Mouse (Mus musculus) lung, postnatal 0 days (tissue): Measurements from ENCODE around the gene Foxj3. TPM values are rescaled to one million over a fixed set of nuclear protein-coding genes. Genes with fewer than 3 reads are reported as not detected.

Source experiments
- ATAC-seq: fragments of 200-750 bp; cut with Nextera tagmentation; 2 replicates; pipeline ENCODE4 v1.8.0; 2017; ENCODE audit warnings: moderate library complexity
- DNase-seq: peaks from one replicate; pipeline ENCODE4 v3.0.0-alpha.2; 2016; ENCODE audit warnings: low spot score
- H3K27ac ChIP-seq: fragments of 300-500 bp; sonication (generic); 2 replicates; pipeline ENCODE4 v1.5.1; 2014; ENCODE audit warnings: antibody characterized with exemption, mild to moderate bottlenecking, low read length, mixed read lengths
- H3K27me3 ChIP-seq: fragments of 300-500 bp; sonication (generic); replicated peaks from 2 replicates; pipeline ENCODE4 v1.6.1; 2014; ENCODE audit warnings: low read length, mixed read lengths; ENCODE audit not compliant: insufficient read depth
- H3K36me3 ChIP-seq: fragments of 300-500 bp; sonication (generic); 2 replicates; pipeline ENCODE4 v1.6.1; 2014; ENCODE audit warnings: low read length, mixed read lengths; ENCODE audit not compliant: insufficient read depth
- H3K4me1 ChIP-seq: fragments of 300-500 bp; sonication (generic); 2 replicates; pipeline ENCODE4 v1.6.1; 2014; ENCODE audit warnings: antibody characterized with exemption, low read depth, low read length, mixed read lengths; ENCODE audit not compliant: insufficient read depth
- H3K4me2 ChIP-seq: fragments of 300-500 bp; sonication (generic); replicated peaks from 2 replicates; pipeline ENCODE4 v1.6.1; 2014; ENCODE audit warnings: low read depth, mild to moderate bottlenecking, low read length, moderate library complexity, mixed read lengths
- H3K4me3 ChIP-seq: fragments of 300-500 bp; sonication (generic); 2 replicates; pipeline ENCODE4 v1.5.1; 2014; ENCODE audit warnings: low read depth, low read length
- H3K9ac ChIP-seq: fragments of 300-500 bp; sonication (generic); replicated peaks from 2 replicates; pipeline ENCODE4 v1.6.1; 2014; ENCODE audit warnings: low read depth, mild to moderate bottlenecking
- H3K9me3 ChIP-seq: fragments of 300-500 bp; sonication (generic); 2 replicates; pipeline ENCODE4 v1.6.1; 2016; ENCODE audit warnings: low read length, mixed read lengths
- CTCF ChIP-seq: IDR thresholded peaks from 2 replicates; pipeline ENCODE4 v1.5.1; 2016; ENCODE audit warnings: antibody characterized with exemption, mild to moderate bottlenecking
- EP300 ChIP-seq: IDR thresholded peaks from 2 replicates; pipeline ENCODE4 v1.6.1; 2016; ENCODE audit warnings: antibody characterized with exemption, mild to moderate bottlenecking, control low read depth
- WGBS: fragments of 180-500 bp; shearing (Covaris S2); extraction: QIAGEN DNeasy Blood & Tissue Kit; methylation state at CpG from one replicate; pipeline ENCODE4 v1.1.7; 2014; 5-methylcytosine and 5-hydroxymethylcytosine counted together
- polyA plus RNA-seq: library from polyadenylated mRNA; unstranded; fragments of >200 nt; fragmentation: Nextera tagmentation; extraction: Ambion mirVana; gene quantifications from 2 replicates; pipeline ENCODE4 v1.2.1, GENCODE M21; 2015

The Foxj3 gene
- polyA plus RNA-seq, 1 experiment from 2014 or later = 10.1 TPM

DNA sequence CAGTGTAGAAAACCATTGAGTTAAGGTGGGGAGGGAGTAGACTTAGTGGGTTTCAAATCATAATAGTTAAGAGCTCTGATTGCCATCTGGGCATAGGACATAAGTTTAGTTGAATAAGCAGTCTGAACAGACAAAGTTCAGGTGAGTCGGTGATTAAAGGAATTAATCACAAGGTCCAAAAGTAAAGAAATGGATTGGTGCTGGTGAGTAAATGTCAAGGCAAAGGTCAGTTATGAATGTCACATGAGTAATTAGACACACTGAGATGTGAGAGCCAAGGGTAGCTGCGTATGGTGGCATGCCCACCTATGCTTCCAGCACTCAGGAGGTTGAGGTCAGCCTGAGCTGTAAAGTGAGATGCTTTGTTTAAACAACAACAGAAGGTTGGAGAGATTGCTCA lies 52.6 kb downstream of the Foxj3 start:
- no peak overlapping the region for H3K4me3 ChIP-seq
- H3K27ac ChIP-seq = no peak overlapping the region
- H3K36me3 ChIP-seq = no peaks in the 10 kb centered on the region
- ATAC-seq = no peak
- no peaks in the 10 kb centered on the region for H3K9me3 ChIP-seq
- no peak for TF ChIP-seq EP300
- no peak for TF ChIP-seq CTCF
- no peaks in the 10 kb centered on the region for H3K27me3 ChIP-seq
- DNase-seq = no peak
- no peaks in the 10 kb centered on the region for H3K4me1 ChIP-seq
- H3K9ac ChIP-seq = no peak overlapping the region
- WGBS = 89% methylated on average over 2 of the region's 2 CpGs
- no peak overlapping the region for H3K4me2 ChIP-seq

DNA sequence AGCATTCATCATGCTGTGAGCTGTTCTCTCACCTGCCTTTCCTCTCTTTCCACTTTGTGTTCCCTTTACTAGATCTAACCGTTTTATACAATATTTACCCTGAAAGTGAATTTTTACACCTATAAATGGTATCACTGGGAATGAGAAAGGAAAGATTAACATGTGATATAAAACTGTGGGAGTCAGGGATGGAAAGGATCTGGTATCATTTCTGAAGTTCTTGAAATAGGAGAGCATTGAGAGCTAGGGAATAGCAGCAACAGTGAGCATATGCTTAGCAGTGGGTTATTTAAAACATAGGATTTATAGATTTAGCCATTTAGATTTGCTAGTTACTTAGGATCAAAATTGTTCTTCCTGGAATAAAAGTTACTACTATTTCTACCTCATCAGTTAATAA lies 53.2 kb downstream of the Foxj3 start:
- ATAC-seq (no peak), DNase-seq (no peak)
- Histone ChIP-seq H3K9me3 (no peaks in the 10 kb centered on the region), H3K36me3 (no peaks in the 10 kb centered on the region), H3K4me2 (no peak overlapping the region), H3K27ac (no peak overlapping the region), H3K27me3 (no peaks in the 10 kb centered on the region), H3K4me3 (no peak overlapping the region), H3K4me1 (no peaks in the 10 kb centered on the region), H3K9ac (no peak overlapping the region)
- TF ChIP-seq EP300 = no peak
- TF ChIP-seq CTCF = no peak
- 79% methylated on average over 1 of the region's 1 CpGs for WGBS

DNA sequence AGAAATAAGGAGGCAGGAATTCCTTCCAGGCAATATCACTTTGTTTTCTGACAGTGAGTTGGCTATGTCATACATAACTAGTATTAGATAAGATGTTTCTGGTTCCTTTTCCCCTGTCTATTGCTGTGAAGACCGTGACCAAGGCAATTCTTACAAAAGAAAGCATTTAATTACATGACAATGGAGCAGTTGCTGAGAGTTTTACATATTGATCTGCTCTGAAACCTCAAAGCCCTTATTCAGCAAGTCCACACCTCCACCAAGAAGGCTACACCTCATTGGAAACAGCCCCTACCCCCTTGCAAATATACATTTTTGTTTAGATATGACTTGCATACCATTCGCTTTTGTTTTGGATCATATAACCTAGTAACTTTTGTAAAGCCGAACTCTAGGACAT lies 55.7 kb downstream of the Foxj3 start:
- WGBS = 83% methylated on average over 3 of the region's 3 CpGs
- TF ChIP-seq EP300 (no peak), CTCF (no peak)
- Histone ChIP-seq H3K27ac (no peak overlapping the region), H3K36me3 (no peaks in the 10 kb centered on the region), H3K4me2 (no peak overlapping the region), H3K4me1 (no peaks in the 10 kb centered on the region), H3K4me3 (no peak overlapping the region), H3K27me3 (no peaks in the 10 kb centered on the region), H3K9ac (no peak overlapping the region), H3K9me3 (no peaks in the 10 kb centered on the region)
- no peak for ATAC-seq
- no peak for DNase-seq

DNA sequence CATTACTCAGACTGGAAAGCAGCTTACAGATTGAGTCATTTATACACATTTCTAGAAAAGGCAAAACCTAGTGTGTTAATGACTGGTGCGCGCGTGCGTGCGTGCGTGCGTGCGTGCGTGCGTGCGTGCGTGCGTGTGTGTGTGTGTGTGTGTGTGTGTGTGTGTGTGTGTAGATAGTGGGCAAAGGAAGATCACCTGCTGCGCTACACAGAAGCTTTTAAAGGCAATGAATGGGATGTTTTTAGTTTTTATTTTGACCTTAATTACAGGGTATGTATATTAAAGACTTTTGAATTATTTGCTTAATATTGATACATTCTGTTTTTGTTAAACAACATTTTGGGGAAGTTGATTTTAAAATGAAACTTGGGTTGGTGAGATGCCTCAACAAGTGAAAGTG lies 57.5 kb downstream of the Foxj3 start:
- Histone ChIP-seq H3K4me2 (no peak overlapping the region), H3K27ac (no peak overlapping the region), H3K9ac (no peak overlapping the region), H3K4me3 (no peak overlapping the region), H3K36me3 (no peaks in the 10 kb centered on the region), H3K4me1 (no peaks in the 10 kb centered on the region), H3K9me3 (no peaks in the 10 kb centered on the region), H3K27me3 (no peaks in the 10 kb centered on the region)
- DNase-seq (no peak), ATAC-seq (no peak)
- WGBS = 97% methylated on average over 14 of the region's 14 CpGs
- no peak for TF ChIP-seq CTCF
- TF ChIP-seq EP300 = no peak

DNA sequence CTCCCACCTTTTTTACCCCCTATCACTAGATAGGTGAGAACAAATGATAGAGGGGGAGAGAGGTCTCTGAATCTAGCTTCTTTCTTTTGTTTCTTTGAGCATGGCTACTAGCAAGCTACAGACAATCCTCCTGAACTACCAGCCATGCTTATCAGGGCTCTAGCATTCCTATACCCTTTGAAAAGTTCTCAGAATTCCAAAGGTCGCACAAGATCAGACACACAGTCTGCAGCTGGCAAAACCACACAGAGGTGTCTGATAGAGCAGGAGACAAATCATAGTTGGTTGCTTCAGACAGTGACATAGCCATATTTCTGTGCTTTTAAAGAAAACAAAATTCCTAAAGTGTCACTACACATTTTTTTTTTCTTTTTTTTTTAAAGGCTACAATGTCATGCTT lies 62.8 kb downstream of the Foxj3 start:
- 53% methylated on average over 1 of the region's 1 CpGs for WGBS
- TF ChIP-seq EP300 = no peak
- no peak for TF ChIP-seq CTCF
- Histone ChIP-seq H3K4me2 (no peak overlapping the region), H3K4me3 (no peak overlapping the region), H3K4me1 (no peaks in the 10 kb centered on the region), H3K27ac (no peak overlapping the region), H3K9me3 (no peaks in the 10 kb centered on the region), H3K27me3 (no peaks in the 10 kb centered on the region), H3K9ac (no peak overlapping the region), H3K36me3 (0 out of 2 replicates have a peak, but pooled peaks cover 3% of the 10 kb centered on the region)
- no peak for ATAC-seq
- no peak for DNase-seq

DNA sequence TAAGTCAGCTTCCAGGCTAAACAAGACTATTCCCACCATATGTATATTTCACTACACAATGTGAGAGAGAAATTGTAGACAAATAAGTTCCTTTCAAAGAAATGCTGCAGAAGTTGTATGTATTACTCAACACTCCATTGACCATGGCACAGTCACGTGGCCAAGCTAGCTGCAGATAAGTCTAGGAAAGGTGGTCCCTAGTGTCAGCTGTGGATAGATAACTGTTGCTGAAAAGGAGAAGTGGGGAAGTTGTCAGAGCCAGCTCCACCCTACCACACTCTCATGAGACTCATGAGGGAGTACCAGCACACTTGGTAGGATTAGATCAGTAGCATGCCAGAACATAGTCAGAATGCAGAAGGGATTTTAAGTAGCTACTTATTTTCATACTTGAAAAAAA lies 72.7 kb downstream of the Foxj3 start:
- no peak for DNase-seq
- WGBS = 64% methylated on average over 1 of the region's 1 CpGs
- no peak for ATAC-seq
- Histone ChIP-seq H3K27ac (no peak overlapping the region), H3K36me3 (no peaks in the 10 kb centered on the region), H3K4me3 (no peak overlapping the region), H3K27me3 (no peaks in the 10 kb centered on the region), H3K9ac (no peak overlapping the region), H3K4me2 (no peak overlapping the region), H3K4me1 (0 out of 2 replicates have a peak, but pooled peaks cover 5% of the 10 kb centered on the region), H3K9me3 (no peaks in the 10 kb centered on the region)
- no peak for TF ChIP-seq CTCF
- TF ChIP-seq EP300 = no peak

DNA sequence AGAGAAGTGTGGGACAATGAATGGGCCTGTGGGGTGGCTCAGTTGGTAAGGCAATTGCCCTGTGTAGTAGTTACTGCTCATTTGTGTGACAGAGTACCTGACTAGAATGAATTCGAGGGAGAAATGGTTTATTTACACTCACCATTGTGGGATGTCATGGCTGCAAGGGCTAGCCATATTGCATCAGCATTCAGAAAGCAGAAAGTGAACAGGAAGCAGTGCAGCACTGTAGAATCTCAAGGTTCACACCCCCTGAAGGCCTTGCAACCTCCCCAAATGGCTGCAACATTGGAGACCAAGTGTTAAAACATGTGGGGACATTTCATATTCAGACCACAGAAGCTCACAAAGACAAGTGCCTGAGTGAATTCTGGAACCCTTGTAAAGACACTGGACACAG lies 77.3 kb downstream of the Foxj3 start:
- H3K27me3 ChIP-seq = no peaks in the 10 kb centered on the region
- H3K4me1 ChIP-seq = 0 out of 2 replicates have a peak, but pooled peaks cover 5% of the 10 kb centered on the region
- no peak overlapping the region for H3K9ac ChIP-seq
- H3K4me2 ChIP-seq = no peak overlapping the region
- TF ChIP-seq CTCF = no peak
- TF ChIP-seq EP300 = no peak
- H3K9me3 ChIP-seq = no peaks in the 10 kb centered on the region
- H3K4me3 ChIP-seq = no peak overlapping the region
- no peak for DNase-seq
- no peak overlapping the region for H3K27ac ChIP-seq
- H3K36me3 ChIP-seq = no peaks in the 10 kb centered on the region
- WGBS = 30% methylated on average over 1 of the region's 1 CpGs
- no peak for ATAC-seq
